Mouse (Mus musculus) adrenal gland, postnatal 4 days (tissue): ENCODE results near the gene Usp25. TPM values are rescaled to one million over a fixed set of nuclear protein-coding genes. Genes with fewer than 3 reads are reported as not detected.

Experiments
- DNase-seq, 2 experiments: peaks; one replicate each; pipeline ENCODE4 v3.0.0; 2021 to 2022; ENCODE audit warnings: low spot score in 2 of 2, mixed read lengths in 2 of 2
- total RNA-seq, 2 experiments: library from RNA; stranded (reverse); gene quantifications; 2 replicates each; pipeline ENCODE4 v1.2.3; 2021

The Usp25 gene
- total RNA-seq, 2 experiments from 2014 or later = 51.3 to 54.0 TPM

DNA sequence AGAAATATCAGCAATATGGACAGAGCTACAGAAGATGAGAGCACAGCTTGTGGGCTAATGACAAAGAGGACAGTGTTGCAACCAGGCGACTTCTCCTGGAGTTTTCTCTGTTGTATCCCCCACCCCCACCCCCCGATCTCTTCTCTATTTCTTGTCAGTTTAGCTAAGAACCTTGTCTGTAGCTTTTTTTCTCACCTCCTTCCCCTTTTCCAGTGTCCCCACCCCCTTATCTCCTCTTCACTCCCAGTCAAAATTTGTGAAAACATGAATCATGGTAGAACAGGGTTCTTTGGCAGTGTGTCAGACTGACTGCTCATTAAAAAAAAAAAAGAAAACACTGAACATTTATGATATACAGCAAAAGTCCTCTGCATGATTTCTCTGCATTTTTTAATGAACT lies 16.9 kb downstream of the Usp25 start:
- no peak for DNase-seq

DNA sequence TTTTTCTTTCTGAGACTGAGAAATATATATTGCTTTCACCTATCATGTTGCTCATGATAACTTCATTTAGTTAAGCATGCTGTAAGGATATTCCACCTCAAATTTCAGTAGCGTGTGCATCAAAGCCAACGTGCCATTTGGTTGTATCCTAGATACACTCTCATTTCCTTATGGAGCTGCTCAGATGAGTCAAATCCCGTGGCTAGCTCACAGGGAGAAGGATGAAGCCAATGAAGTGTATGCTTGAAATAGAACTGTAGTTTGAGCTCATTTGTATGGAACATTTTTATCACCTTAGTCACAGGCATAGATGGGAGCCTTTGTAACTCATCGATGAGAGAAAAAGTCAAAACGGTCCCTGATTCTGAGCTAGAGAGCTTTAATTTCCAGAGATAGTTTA lies 20.8 kb downstream of the Usp25 start:
- no peak for DNase-seq

DNA sequence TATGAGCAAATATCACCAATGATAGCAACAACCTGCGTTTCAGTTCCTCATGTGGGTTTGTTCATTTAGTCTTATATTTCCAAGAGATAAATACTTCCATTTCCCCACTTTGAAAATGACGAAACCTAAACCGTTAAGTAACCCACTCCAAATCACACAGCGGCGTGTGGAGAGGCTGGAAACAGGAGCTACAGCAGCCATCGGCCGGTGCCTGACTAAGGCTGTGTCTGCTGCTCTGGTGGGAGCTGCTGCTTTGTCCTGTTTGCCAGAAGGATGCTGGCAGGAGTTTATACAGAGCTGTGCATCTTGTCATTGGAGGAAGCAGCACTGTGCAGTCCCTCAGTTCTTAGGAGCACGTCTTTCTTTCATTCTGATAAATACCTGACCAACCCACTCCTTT lies 21.2 kb downstream of the Usp25 start:
- no peak for DNase-seq

- DNase-seq = no peak
Measured at GRCm38 (mm10) chr16:77041573-77041972, 28.1 kb downstream of the Usp25 start.

DNA sequence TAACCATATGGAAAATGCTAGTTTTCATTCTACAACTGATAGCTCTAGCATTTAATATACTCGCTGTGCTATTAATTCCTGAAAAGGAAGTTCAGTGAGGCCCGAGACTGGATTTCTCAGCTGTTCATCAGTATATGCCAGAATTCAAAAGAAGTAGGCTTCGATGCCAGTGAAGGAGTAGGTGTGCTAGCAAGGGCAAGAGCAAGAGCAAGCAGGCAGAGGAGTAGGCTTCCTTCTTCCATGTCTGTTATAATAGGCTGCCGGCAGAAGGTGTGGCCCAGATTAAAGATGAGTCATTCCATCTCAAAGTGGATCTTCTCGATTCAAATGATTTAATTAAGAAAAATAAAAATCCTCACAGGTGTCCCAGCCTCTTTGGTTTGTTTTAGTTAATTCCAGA lies 30.0 kb downstream of the Usp25 start:
- no peak for DNase-seq

DNA sequence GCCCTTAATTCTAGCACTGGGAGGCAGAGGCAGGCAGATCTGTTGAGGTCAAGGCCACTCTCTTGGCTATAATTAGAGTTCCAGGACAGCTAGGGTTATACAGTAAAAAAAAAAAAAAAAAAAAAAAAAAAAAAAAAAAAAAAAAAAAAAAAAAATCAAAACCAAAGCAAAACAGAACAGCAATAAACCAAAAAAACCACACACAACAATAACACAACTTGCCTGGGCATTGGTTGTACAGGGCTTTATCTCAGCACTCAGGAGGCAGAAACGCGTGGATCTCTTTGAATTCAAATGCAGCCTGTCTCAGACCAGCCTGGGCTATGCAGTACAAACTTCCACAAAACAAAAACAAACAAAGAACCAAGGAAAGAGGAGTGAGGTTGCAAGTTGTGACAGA lies 40.7 kb downstream of the Usp25 start:
- no peak for DNase-seq

DNA sequence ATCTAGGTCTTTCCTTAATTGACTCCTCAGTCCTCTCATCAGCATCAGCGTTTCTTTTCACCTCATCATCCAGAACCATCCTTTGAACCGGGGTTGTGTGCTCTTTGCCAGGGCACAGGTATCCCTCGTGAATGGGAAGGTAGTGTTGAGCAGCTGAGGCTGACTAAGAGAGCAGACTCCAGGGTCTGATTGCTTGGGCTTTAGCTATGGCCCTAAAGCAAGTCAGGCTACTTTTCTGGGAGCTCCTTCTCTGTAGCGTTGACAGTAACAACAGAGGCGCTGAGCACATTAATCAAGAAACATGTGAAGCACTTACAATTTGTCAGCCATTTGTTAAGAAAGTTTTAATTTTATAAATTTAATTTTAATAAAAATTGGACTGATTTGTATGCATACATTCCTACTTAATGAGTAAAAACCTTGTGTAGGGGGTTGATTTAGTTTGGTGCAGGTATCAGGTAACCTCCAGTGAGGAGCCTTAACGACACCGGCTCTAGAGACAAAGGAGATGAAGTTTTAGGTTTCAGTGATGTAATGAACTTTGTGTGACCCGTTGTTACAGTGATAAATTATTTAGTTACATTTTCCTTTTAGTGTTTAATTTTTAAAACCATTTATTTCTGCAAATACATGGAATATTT lies 42.1 kb downstream of the Usp25 start:
- DNase-seq = no peak

GRCm38 (mm10) chr16:77056160-77056520 lies 42.6 kb downstream of the Usp25 start:
- no peak for DNase-seq

DNA sequence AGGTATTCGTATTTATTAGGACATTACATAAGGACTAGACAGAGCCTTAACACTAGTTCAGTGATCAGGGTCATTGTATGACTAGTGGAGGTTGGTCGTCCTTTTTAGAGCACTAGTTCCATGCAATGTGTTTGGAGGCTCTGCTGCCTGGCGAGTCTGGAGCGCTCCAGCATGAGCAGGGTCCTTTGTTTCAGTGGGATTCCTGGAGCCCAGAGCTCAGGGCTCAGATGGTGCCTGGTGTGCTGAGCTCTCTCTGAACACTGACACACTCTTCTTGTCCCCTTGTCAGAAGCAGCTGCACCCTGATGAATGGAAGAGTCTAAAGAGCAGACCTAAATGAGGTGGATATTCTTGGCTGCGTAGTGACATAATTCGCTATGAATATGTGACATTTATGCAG lies 45.1 kb downstream of the Usp25 start:
- DNase-seq = no peak

DNA sequence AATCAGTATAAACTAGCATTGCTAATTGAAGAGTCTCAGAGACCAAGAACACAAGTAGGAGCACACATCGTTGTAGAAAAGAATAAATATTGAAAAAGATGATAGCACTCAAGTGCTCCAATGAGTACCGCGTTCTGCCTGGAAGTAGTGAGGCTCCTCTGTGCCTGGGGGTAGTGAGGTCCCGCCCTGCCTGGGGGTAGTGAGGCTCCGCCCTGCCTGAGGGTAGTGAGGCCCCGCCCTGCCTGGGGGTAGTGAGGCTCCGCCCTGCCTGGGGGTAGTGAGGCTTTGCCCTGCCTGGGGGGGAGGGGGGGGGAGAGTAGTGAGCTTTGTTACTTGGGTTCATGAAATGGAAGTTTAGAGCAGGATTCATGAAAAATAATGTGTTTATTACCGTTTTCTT lies 46.7 kb downstream of the Usp25 start:
- DNase-seq = no peak

DNA sequence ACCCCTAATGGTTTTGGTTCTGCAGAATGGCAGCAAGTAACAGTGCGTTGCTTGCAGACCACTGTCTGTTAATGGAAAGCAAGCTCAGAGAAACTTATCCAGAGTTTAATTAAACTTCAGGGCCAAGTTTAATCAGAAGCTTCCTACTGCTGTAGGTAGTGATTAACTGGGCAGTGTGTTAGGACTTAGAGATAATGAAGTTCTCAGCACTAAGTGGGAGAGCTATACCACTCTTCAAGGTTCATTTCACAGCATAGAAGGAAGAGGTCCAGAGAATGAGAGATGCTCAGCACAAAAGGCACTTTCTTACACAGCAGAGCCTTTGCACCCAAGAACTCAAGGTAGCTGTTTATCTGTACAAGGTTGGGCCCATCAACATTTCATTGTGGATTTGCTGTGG lies 50.4 kb downstream of the Usp25 start:
- no peak for DNase-seq

- no peak for DNase-seq
Measured at GRCm38 (mm10) chr16:77076954-77077735, 63.6 kb downstream of the Usp25 start.

DNA sequence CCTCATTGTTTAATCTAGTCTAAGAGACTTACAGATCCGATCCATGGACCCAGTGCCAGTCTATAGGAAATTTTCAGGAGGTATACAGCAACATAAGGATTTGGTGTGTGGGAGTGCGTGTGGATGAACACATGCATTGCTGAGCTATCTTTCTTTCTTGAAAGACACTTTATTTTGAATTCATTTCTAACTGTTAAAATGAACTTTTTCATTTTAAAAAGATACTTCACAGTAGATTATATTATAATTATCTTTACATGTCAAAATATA lies 64.2 kb downstream of the Usp25 start:
- no peak for DNase-seq

GRCm38 (mm10) chr16:77084071-77084470 lies 70.6 kb downstream of the Usp25 start:
- DNase-seq = no peak

GRCm38 (mm10) chr16:77089806-77090205 lies 76.3 kb downstream of the Usp25 start:
- no peak for DNase-seq

DNA sequence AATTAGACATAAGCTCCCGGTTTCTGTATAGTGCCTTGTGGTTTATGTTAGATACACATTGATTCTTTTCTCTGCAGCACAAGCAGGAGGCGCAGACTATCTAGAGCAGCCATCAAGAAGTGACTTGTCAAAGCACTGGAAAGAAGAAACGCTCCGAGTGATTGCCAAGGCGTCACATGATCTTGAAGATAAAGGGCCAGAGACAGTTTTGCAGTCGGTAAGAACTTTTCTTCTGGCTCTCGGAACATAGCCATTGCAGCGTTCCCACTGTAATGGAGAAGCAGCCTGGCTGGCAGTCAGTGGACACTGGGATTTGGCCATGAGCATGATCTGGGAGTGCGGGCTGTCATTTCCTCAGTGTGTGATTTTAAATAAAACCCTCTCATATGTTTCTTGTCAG lies 80.0 kb downstream of the Usp25 start:
- DNase-seq = no peak

DNA sequence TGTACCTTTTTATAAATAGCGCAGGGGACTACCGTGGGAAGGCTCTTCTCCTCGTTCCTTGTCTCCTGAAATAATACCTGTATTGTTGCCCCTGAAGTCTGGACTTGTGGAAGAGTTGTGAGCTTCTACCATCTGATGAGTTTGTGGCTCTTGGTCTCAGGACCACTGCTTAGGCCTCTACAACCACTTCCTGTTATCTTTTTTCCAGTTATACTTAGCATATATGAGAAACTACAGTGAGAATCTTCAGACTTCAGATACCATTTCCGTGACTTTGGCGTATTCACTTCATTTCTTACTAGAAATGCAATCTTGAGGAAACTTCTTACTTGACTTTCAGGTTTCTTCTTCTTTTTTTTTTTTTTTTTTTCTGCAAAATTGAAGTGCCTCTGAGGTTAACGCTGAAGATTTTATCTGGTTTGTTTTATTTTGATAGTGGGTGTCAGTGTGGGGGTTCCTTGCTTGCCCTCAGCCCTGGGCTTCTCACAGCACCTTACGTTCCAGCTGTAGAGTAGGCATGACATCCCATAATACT lies 81.6 kb downstream of the Usp25 start:
- DNase-seq = no peak

DNA sequence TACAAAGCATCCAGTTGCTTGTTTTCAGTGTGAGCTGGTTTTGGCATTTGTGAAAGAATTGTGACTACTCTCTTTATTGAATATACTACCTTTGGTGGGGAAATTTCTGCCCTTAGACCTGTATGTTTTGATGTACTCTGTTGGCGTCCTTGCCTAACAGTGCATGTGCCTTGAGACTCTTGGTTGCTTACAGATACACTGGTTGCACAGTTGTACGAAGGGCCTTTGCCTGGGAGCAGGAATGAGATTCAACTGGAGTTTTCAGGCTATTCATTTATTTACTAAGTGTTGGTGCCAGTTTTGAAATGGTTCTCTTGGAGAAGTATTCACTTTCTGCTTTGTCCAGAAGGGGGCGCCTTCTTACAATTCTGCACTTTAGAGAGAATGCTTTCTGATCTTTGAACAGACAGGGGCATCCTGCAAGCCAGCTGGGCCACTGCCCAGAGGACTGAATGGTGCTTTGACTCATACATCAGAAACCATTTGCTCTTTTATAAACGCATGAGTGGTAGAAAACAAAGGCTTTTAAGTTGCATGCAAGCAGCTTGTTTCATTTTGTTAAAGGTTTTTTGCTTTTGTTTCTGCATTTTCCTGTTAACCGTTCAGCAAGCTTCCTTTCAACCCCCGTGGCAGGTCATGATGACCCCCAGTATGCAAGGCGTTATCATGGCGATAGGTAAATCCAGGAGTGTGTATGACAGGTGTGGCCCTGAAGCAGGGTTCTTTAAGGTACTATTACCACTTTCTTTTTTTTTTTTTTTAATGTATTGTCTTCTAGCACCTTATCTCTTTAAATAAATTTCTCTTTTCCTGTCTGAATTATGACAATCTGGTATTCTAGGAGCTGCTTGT lies 85.7 kb downstream of the Usp25 start:
- peak; percentile 4 to 43 for DNase-seq

DNA sequence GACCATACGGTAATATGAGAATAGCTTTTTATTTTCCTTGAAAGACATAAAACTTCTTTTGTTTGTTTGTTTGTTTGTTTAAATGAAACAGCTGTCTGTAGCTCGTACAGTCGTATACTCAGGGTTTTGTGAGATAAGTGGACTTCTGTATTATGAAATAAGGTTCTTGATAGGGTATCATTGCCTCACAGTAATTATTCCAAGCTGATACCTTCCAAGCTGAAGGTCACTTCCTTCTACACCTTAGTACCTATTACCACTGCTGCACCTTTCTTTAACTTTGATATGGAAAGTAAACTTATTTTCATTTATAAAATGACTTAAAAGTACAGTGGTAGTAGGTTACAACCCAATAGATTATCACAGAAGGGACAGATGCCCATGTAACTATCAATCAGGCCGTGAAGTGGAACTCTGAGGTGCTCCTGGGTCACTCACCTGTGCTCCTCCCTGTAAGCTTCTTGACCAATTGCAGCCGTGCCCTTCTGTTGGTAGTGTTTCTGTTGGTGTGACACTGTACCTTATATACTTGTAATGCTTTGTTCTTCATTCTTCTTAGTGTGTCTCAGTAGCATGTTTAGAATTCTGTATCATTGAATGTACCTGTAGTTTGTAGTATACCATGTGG lies 90.2 kb downstream of the Usp25 start:
- DNase-seq = no peak

- DNase-seq = no peak
Measured at GRCm38 (mm10) chr16:77111268-77111667, 97.8 kb downstream of the Usp25 start.

DNA sequence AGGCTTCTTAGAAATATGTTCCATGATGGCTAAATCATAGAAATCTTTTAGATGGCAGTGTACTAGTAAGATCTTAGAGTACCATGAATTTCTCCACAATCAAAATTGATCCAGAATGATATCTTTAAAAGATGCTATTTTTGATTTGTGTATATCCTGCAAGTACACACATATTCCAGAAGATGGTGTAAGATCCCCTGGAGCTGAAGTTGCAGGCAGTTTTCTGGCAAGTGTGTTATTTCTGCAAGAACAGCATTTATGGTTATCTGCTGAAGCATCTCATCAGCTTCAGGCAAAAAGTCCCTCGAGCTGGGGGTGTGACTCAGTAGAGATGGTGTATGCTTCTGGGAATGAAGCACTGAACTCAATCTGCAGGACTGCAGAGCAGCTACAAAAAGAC lies 112.4 kb downstream of the Usp25 start:
- DNase-seq = no peak

DNA sequence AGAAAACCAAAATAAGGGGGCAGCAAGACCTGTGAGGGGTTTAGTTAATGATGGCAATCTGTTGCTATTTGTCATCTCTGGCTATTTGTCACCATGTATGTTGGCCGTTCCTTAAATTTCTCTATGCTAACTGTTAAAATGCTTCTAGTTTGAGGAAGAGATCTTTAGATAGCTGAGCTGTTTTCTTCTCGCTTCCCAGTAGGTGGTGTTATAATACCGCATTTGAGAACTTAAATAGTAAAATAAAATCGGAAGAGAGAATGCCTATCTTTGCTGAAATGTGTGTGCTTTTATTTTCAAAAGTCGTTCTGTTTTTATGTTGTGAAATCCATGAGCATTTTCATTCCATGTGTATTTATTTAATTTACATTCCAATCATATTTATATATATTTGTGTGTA lies 115.2 kb downstream of the Usp25 start:
- DNase-seq = no peak
